Mouse (Mus musculus) B cell, adult (primary cell): ENCODE results near the gene Tbpl1. TPM values are rescaled to one million over a fixed set of nuclear protein-coding genes. Genes with fewer than 3 reads are reported as not detected.

Source experiments
- total RNA-seq: library from RNA; stranded (reverse); gene quantifications from 4 replicates; pipeline ENCODE4 v1.2.4, GENCODE M21; 2023; ENCODE audit not compliant: inconsistent age

Tbpl1 gene
- 38.6 to 52.5 TPM (median 45.0 TPM) in 4 replicates for total RNA-seq

DNA sequence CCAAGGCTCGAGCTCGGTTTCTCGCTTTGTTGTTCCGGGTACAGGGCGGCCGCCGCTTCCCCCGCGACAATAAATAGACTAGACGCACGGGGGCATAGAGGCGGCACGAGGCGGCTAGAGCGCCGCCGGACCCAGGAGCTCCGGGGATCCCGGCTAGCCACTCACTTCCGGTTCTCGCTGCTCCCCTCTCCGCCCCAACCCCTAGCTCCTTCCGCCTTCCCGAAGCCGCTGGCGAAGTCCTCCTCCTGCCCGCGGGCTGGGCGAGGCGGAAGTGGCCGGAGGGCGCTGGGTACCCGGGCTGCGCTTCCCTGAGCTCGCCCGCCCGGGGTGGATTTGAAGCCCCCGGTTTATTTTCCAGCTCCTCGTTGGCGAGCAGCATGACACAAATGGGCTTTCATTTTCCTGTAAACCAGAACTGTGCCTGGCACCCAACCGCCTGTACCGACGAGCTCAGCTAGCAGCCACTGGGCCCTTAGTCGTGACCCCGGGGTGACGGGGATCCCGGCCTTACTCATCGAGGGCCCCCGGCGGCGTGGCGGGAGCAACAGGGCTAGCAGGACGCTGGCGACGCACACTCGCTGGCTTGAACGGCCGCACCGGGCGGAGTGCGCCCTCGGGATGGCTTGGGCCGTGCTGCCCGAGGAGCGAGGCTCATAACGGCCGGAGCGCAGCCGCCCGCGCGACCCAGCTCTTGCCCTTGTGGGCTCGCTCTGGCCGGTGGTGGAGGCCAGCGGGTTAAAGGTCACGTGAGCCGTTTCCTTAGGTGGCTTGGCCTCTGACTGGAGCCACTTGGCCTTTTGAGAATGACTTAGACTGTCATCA is at the start of gene Tbpl1:
Gene Tbpl1, minus strand, starts transcription at position 667 of the 822 bp plus-strand sequence.

Other genes with a start within 250 kb of the Tbpl1 start
- not detected in 4 replicates for gene Slc2a12, start 86.9 kb downstream of the Tbpl1 start, total RNA-seq
- 0.45 TPM in 1 of 4 replicates, not detected in the others for gene Tcf21, start 88.2 kb upstream of the Tbpl1 start, total RNA-seq